Mouse (Mus musculus) heart, embryonic 11.5 days (tissue): ENCODE results near the gene Tdrd3. TPM values are rescaled to one million over a fixed set of nuclear protein-coding genes. Genes with fewer than 3 reads are reported as not detected.
A peak's percentile ranks its signal among the peaks of the same experiment; 100 is the strongest.

Source experiments
- ATAC-seq: fragments of 200-750 bp; cut with Nextera tagmentation; replicated peaks from 2 replicates; pipeline ENCODE4 v1.8.0; 2017; ENCODE audit warnings: moderate library complexity; ENCODE audit not compliant: insufficient number of reproducible peaks, low FRiP score, low TSS enrichment
- H3K27ac ChIP-seq: fragments of 300-500 bp; sonication (generic); 2 replicates; pipeline ENCODE4 v1.5.1; 2014; ENCODE audit warnings: mild to moderate bottlenecking, low read depth, low read length
- H3K27me3 ChIP-seq: fragments of 300-500 bp; sonication (generic); 2 replicates; pipeline ENCODE4 v1.6.1; 2014; ENCODE audit warnings: mild to moderate bottlenecking, low read length, mixed read lengths; ENCODE audit not compliant: control insufficient read depth, insufficient read depth
- H3K36me3 ChIP-seq: fragments of 300-500 bp; sonication (generic); 2 replicates; pipeline ENCODE4 v1.6.1; 2014; ENCODE audit warnings: mild to moderate bottlenecking, low read length, moderate library complexity, mixed read lengths; ENCODE audit not compliant: control insufficient read depth, insufficient read depth
- H3K4me1 ChIP-seq: fragments of 300-500 bp; sonication (generic); 2 replicates; pipeline ENCODE4 v1.6.1; 2014; ENCODE audit warnings: low read length; ENCODE audit not compliant: control insufficient read depth, insufficient read depth
- H3K4me2 ChIP-seq: fragments of 300-500 bp; sonication (generic); 2 replicates; pipeline ENCODE4 v1.6.1; 2014; ENCODE audit warnings: mild to moderate bottlenecking, moderate library complexity
- H3K4me3 ChIP-seq: fragments of 300-500 bp; sonication (generic); 2 replicates; pipeline ENCODE4 v1.5.1; 2014; ENCODE audit warnings: low read depth, low read length
- H3K9ac ChIP-seq: fragments of 300-500 bp; sonication (generic); 2 replicates; pipeline ENCODE4 v1.6.1; 2014; ENCODE audit warnings: mild to moderate bottlenecking, low read depth, low read length, moderate library complexity
- H3K9me3 ChIP-seq: fragments of 300-500 bp; sonication (generic); replicated peaks from 2 replicates; pipeline ENCODE4 v1.6.1; 2016; ENCODE audit warnings: low read length; ENCODE audit not compliant: control insufficient read depth
- WGBS: fragments of 180-500 bp; shearing (Covaris S2); extraction: QIAGEN DNeasy Blood & Tissue Kit; methylation state at CpG from one replicate; pipeline ENCODE4 v1.1.7; 2014; ENCODE audit not compliant: insufficient replicate concordance; 5-methylcytosine and 5-hydroxymethylcytosine counted together
- polyA plus RNA-seq: library from polyadenylated mRNA; unstranded; fragments of >200 nt; fragmentation: Nextera tagmentation; extraction: Ambion mirVana; gene quantifications from 2 replicates; pipeline ENCODE4 v1.2.1, GENCODE M21; 2014

The Tdrd3 gene
- polyA plus RNA-seq, 1 experiment from 2014 or later, result 23.9 TPM

- Histone ChIP-seq H3K4me3 (no peak overlapping the region), H3K27me3 (no peaks in the 10 kb centered on the region), H3K9me3 (no peaks in the 10 kb centered on the region), H3K9ac (no peak overlapping the region), H3K4me1 (no peaks in the 10 kb centered on the region), H3K36me3 (0 out of 2 replicates have a peak, but pooled peaks cover 4% of the 10 kb centered on the region), H3K4me2 (no peak overlapping the region), H3K27ac (no peak overlapping the region)
- 83% methylated on average over 5 of the region's 5 CpGs for WGBS
- ATAC-seq, result no peak
Measured at GRCm38 (mm10) chr14:87433390-87433915, 17.0 kb downstream of the Tdrd3 start.

- H3K4me1 ChIP-seq, result 0 out of 2 replicates have a peak, but pooled peaks cover 2% of the 10 kb centered on the region
- no peaks in the 10 kb centered on the region for H3K9me3 ChIP-seq
- WGBS, result 94% methylated on average over 4 of the region's 4 CpGs
- no peak overlapping the region for H3K4me3 ChIP-seq
- ATAC-seq, result no peak
- H3K4me2 ChIP-seq, result no peak overlapping the region
- H3K27ac ChIP-seq, result no peak overlapping the region
- H3K9ac ChIP-seq, result no peak overlapping the region
- H3K36me3 ChIP-seq, result 0 out of 2 replicates have a peak, but pooled peaks cover 4% of the 10 kb centered on the region
- H3K27me3 ChIP-seq, result no peaks in the 10 kb centered on the region
Measured at GRCm38 (mm10) chr14:87435382-87435781, 18.9 kb downstream of the Tdrd3 start.

GRCm38 (mm10) chr14:87439721-87440120 lies 23.3 kb downstream of the Tdrd3 start:
- H3K4me3 ChIP-seq, result no peak overlapping the region
- no peaks in the 10 kb centered on the region for H3K27me3 ChIP-seq
- WGBS, result 2% methylated on average over 2 of the region's 2 CpGs
- no peak overlapping the region for H3K4me2 ChIP-seq
- H3K9me3 ChIP-seq, result no peaks in the 10 kb centered on the region
- no peak overlapping the region for H3K9ac ChIP-seq
- ATAC-seq, result no peak
- H3K4me1 ChIP-seq, result 0 out of 2 replicates have a peak, but pooled peaks cover 2% of the 10 kb centered on the region
- no peak overlapping the region for H3K27ac ChIP-seq
- 0 out of 2 replicates have a peak, but pooled peaks cover 4% of the 10 kb centered on the region for H3K36me3 ChIP-seq

- no peak overlapping the region for H3K27ac ChIP-seq
- ATAC-seq, result peak; percentile 26; the same call in 1 of the 2 replicates
- no peaks in the 10 kb centered on the region for H3K27me3 ChIP-seq
- H3K4me1 ChIP-seq, result no peaks in the 10 kb centered on the region; the same call in 1 of the 2 replicates
- no peaks in the 10 kb centered on the region for H3K36me3 ChIP-seq
- H3K4me3 ChIP-seq, result no peak overlapping the region
- no peaks in the 10 kb centered on the region for H3K9me3 ChIP-seq
- H3K9ac ChIP-seq, result no peak overlapping the region
- 78% methylated on average over 8 of the region's 8 CpGs for WGBS
- no peak overlapping the region for H3K4me2 ChIP-seq
Measured at GRCm38 (mm10) chr14:87446331-87446913, 30.0 kb downstream of the Tdrd3 start.

DNA sequence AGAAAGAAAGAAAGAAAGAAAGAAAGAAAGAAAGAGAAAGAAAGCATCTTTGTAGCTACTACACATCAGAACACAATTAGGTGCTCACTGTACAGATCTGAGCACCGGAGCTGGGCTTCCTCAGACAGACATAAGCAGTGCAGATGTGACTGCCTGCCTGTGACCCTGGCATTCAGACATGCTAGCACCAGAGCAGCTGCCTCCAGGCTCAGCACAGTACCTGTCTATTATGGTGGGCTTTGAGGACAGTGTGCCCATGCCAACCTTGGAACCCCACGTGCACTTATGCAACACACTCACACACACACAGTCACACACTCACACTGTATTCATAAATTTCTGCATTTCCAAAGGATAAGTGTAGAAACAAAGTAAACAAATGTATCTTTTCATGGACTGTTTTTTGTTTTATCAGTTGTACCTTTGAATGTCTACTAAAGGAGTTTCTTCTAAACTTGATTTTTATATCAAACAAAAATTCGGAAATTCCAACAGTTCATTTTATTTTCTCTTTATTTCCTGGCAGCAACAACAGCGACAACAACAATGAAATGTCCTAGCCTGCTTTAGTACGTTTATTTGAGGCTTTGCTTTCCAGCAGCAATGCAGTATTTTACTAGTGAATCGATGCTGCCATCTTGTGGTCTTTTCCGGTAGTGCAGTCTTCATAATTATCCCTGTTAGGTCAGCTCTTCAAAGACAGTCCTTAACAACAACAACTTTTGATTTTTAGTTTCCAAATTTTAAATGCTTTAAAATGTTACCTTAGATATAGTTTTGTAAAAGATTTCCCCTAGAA lies 35.4 kb downstream of the Tdrd3 start:
- H3K4me1 ChIP-seq, result no peaks in the 10 kb centered on the region; the same call in 1 of the 2 replicates
- H3K27me3 ChIP-seq, result no peaks in the 10 kb centered on the region
- peak; percentile 67; the same call in 1 of the 2 replicates for ATAC-seq
- no peak overlapping the region for H3K4me2 ChIP-seq
- no peak overlapping the region for H3K9ac ChIP-seq
- H3K27ac ChIP-seq, result no peak overlapping the region
- H3K36me3 ChIP-seq, result no peaks in the 10 kb centered on the region
- 17% methylated on average over 7 of the region's 7 CpGs for WGBS
- H3K4me3 ChIP-seq, result no peak overlapping the region
- no peaks in the 10 kb centered on the region for H3K9me3 ChIP-seq

DNA sequence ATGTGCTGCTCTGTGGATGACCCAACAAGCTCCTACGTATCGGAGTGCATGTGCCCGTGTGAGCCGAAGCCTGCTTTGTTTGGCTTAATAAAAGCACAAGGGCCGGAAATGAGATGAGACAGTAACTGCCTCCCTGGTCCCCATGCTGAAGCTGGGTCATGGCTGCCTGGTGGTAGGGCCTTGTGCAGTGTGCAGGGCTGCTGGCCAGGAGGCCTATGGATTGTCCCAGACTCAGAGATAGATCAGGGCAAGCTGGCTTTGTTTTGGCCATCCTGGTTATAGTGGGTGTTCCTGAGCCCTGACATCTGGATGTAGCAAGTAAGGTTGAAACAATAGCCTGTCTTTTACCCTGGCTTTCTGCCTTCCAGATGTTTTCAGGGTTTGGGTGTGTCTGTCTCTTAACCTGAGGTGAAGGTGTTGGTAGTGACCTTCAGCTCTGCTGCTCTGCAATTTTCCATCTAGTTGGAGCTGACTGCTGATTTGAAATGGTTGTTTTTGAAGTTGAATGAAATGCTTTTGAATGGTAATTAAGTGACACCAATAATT lies 39.3 kb downstream of the Tdrd3 start:
- no peak overlapping the region for H3K4me2 ChIP-seq
- H3K27ac ChIP-seq, result no peak overlapping the region
- H3K9ac ChIP-seq, result no peak overlapping the region
- no peak for ATAC-seq
- H3K9me3 ChIP-seq, result no peaks in the 10 kb centered on the region
- H3K36me3 ChIP-seq, result peaks cover 5% of the 10 kb centered on the region
- H3K4me3 ChIP-seq, result no peak overlapping the region
- H3K4me1 ChIP-seq, result no peaks in the 10 kb centered on the region; the same call in 1 of the 2 replicates
- no peaks in the 10 kb centered on the region for H3K27me3 ChIP-seq
- 84% methylated on average over 5 of the region's 5 CpGs for WGBS

GRCm38 (mm10) chr14:87459777-87460176 lies 43.3 kb downstream of the Tdrd3 start:
- Histone ChIP-seq H3K27me3 (no peaks in the 10 kb centered on the region), H3K4me1 (no peaks in the 10 kb centered on the region), H3K36me3 (peaks cover 5% of the 10 kb centered on the region), H3K27ac (no peak overlapping the region), H3K9ac (no peak overlapping the region), H3K4me3 (no peak overlapping the region), H3K4me2 (no peak overlapping the region), H3K9me3 (no peaks in the 10 kb centered on the region)
- WGBS, result 76% methylated on average over 1 of the region's 1 CpGs
- ATAC-seq, result no peak

- no peak overlapping the region for H3K27ac ChIP-seq
- H3K4me3 ChIP-seq, result no peak overlapping the region
- no peaks in the 10 kb centered on the region for H3K27me3 ChIP-seq
- 79% methylated on average over 12 of the region's 12 CpGs for WGBS
- H3K9ac ChIP-seq, result no peak overlapping the region
- no peak for ATAC-seq
- H3K36me3 ChIP-seq, result peaks cover 5% of the 10 kb centered on the region
- no peak overlapping the region for H3K4me2 ChIP-seq
- no peaks in the 10 kb centered on the region for H3K4me1 ChIP-seq
- H3K9me3 ChIP-seq, result no peaks in the 10 kb centered on the region
Measured at GRCm38 (mm10) chr14:87461543-87461942, 45.1 kb downstream of the Tdrd3 start.
